Mouse (Mus musculus): ENCODE results near the gene Rps12.
"Not testable (repeated sequence)": the region's sequence is repeated elsewhere in the genome, so short reads cannot be mapped to it uniquely, and the experiment has no call there.

The Rps12 gene

DNA sequence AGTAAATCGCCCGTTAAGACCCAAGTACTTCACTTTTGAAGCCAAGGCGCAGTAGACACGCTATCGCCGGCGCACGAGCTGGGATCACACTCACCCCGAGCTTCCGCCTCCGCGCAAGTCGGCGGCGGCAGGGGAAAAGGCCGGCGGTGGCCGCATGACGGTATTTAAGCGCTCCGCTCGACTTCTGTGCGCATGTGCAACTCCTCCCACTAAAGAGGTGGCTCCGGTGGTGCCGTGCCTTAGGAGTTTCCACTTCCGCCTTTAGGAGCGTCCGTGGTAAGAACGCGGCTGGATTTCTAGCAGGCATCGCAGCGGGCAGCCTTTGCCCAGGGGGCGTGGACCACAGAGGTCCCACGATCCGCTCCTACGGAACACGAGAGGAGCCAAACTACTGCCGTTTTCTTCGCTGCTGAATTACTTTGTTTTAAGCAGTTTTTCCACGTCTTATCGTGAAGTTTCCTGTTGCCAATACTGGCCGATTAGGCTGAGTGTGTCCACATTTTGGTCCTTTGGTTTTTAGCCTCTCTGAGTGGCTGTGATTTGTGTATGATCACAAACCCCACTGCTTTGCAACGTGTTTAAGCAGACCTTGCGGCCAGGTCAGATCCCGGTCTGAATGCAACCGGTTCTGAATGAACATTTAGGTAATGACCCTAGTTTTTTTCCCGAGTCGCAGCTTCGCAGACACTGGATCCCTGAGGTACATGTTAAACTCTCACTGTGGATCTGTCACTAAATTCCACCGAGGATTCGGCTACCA is at the start of gene Rps12:
TSS of gene Rps12 (minus strand) at position 214 of the 760 bp plus-strand sequence.
- DNase-seq, result peak; percentile 99

DNA sequence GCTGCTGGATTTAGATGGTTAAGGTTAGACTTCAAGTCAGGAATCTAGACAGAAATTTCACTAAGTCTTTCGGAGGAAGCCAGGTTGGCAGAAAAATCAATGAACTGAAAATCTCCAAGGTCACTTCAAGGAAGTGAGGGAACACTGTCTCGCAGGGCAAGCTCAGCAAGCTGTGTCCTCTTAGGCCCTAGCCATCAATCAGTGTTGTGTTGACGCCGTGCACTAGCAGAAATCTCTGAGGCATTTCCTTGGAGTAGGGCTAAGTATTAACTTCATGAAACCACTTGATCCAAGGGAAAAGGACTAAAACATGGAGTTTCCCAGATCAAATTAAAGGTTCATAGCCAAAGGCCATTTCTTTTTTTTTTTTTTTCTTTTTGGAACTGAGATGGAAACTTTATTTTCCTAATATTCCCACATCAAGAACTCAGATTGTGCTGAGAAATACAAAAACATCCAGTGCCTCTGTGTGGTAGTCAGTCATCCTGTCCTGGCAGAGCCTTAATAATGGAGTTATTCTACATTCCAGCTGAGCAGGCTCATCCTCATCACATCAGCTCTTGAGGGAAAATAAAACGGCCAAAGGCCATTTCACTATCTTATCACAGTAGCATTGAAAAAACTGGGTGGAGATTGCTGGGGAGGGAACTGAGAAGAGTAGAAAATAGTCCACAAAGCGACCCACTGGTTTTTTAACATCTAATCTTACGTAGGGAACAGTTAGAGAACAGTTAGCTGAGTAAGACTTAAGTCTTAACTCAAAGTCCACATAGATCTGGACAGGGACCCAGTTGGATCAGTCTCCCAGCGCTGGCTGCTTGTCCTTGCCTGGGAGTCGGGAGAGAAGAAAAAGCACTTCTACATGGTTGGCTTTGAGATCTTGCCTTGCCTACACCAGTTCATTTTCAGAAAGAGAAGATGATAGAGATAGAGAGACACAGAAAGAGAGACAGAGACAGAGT is 49.2 kb upstream of the Rps12 start:
- peak; percentile 68 for DNase-seq

DNA sequence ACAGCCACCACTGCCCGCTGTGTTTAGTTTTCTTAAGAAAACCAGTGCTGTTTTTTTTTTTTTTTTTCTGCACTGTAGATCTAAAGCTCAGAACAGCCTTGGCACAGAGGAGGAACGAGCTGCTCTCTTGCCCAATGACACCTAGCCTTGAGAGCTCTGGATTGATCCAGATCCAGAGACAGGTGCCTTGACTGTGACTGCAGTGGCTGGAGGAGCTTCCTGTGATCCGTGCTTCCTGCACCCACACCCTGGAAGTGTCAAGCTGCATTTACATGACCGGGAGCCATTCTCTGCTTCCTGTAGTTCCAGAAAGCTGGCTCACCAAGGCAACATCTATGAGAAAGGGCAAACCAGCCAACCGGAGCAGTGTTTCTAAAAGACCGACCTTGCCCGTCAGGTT is 39.4 kb upstream of the Rps12 start:
- DNase-seq, result no peak

DNA sequence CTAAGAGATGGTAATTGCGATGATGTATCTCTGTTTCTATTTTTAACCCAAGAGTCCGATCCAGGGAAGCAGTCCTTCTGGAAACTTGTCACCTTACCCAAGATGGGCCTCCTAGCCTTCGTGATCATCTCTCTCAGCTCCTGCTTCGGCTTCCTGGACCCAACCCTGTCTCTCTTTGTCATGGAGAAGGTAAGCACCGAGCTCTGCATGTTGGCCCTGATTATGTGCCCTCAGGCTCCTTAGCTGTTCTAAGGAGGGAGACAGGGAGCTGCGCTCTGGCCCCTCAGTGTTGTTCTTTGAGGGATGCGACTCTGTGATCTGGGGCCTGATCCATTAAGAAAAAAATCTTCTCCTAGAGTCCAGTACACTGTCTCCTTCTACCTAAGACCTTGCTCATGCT is 29.2 kb upstream of the Rps12 start:
- no peak for DNase-seq

DNA sequence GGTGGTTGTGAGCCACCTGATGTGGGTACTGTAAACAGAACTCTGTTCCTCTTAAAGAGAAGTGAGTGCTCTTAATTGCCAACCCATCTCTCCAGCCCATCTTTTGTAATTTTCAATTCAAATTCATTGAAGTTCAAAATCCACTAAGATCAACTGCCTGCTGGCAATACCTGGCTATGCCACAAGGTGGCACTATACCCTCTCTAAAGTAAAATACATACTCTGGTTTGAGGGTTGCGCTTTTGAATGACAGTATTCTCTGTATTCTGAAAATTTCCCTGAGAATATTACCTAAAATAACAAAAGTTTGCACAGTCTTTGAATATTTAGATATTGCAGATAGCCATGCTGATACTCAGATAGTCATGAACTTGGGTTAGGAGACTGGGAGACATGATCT is 28.1 kb upstream of the Rps12 start:
- peak; percentile 73 for DNase-seq

DNA sequence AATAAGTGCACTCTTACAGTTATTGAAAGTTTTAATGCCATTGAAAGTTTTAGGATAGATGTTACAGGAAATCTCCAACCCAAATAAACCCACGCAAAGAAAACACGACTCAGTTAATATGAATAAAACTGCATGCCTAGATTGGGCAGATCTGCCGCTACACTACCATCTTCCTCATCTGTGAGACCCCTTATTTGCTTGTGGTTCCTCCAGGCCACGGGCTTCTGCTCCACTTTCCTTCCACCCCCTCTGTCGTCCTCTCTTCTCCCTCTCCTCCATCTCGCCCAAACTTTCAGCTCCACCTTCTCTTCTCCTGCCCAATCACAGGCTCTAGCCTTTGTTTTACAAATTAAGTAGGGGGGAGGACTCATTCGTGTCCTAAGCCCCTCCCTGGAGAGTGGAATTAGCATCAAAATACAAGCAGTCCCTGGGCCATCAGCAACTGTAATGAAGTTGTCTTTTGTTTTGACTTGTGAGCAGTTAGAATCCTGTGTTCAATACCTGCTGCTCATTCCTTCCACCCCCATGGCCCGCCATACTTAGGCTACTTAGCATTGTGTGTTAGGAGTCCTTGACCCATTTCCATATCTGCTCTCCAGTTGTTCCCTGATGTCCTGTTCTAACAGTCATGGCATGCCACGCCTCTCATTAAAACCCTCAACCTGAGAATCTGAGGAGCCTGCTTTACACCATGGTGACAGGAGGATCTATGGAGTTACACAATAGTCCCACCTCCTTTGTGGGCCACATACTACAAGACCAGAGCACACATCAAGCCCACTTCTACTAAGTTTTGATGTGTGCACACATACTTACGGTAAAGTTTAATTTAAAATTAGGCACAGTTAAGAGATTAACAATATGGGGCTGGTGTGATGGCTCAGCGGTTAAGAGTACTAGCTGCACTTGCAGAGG is 26.0 kb upstream of the Rps12 start:
- DNase-seq, result no peak

DNA sequence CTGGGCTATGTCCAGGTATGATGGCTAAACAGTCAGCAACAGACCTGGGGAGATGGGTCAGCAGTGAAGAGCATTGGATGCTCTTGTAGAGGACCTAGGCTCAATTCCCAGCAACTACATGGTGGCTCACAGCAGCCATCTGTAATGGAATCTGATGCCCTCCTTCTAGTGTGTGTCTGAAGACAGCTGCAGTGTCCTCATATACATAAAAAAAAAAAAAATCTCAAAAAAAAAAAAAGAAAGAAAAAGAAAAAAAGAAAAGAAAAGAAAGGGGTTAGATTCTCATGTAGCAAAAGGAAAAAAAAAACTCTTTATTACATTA is 25.3 kb upstream of the Rps12 start:
- no peak for DNase-seq

DNA sequence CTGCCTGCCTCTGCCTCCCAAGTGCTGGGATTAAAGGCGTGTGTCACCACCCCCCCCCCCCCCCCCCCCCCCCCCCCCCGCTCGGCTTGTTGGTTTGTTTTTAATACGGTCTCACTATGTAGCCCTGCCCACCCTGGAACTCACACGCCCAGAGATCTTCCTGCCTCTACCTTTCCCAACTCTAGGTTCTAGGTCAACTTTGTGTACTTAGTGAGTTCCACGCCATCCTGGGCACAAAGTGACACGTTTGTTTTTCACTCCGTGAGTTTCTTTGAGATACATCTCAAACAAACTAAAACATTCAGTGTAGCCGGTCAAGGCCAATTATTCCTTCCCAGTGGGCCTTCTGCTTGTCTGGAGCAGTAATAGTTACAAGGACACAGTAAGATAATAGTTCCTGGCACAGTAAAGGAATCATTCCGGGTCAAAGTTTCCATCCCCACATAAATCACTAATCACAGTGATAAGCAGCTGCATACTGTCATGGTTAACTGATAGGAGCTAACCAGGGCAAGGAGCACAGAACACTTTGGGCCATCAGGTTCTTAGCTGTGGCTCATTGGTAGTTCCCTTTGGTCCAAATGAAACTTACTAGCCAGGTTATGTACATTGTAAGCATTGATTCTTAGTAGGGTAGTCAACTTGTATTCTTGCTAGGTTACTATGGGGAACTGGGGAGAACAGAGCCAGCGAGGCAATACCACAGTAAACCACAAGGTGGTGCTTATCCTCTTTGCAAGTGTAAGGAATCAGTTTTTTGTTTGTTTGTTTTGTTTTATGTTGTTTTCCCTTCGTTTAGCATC is 24.8 kb upstream of the Rps12 start:
- peak; percentile 75 for DNase-seq

DNA sequence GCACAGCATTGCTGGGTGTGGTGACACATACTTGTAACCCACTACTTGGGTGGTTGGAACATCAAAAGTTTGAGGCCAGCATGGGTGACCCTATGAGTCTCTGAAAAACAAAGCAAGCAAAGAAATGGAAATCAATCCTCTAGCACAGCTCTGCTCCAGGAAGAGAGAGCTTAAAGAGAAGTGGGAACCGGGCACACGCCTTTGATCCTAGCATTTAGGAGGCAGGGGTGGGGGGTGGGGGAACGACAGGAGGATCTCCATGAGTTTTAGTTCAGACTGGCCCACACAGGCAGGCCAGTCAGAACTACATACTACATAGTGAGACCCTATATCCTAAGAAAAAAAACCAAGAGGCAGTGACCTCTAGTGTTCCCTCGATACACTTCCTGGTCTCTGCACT is 19.1 kb upstream of the Rps12 start:
- no peak for DNase-seq

DNA sequence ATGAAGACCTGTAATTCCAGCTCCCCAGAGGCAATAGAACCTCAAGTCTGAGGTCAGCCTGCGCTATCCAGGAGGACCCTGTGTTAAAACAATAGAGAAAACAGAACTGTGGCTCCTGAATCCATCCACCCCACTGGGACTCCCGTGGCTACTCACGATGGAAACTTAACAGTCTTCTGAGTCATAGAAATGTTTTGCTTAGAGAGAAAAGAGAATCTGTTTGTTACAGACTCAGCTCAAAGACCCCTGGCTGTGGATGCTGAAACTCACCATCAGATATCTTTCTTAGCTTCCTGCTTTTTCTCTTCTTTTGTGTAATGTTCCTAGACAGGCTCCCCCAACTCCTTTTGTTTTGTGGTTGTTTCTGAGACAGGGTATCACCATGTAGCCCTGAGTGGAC is 17.6 kb upstream of the Rps12 start:
- DNase-seq, result no peak

DNA sequence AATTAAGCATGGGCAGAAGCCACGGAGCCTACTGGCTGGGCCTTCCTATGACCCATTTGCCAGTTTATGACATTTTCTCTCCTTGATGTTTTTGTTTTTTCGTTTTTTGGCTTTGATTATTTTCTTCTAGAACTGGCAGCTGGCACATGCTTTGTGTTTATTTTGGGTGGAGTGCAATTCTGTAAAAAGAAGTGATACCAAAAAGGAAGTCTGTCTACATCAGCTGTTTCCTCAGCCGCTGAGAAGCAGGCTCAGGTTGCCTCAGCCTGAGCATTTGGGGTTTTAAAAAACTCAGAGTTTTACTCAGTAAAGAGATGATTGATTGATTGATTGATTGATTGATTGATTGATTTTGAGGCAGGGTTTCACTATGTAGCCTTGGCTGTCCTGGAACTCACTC is 15.8 kb upstream of the Rps12 start:
- DNase-seq, result no peak

DNA sequence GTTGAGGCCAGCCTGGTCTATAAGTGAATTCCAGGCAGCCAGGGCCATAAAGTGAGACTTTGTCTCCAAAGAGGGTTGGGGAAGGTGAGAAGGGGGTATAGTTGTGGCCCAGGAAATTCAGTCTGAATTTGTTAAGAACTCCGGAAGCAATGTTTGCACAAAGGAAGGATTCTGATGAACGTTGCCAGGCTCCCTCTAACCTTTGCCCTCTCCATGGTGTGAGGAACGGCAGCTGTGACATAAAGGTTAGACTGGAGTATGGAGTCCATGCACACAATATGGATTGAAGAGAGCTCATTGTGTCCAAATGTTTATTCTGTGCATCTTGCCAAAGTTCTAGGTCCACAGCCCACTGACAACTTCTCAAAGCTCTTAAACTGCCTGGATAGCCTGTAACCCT is 12.9 kb upstream of the Rps12 start:
- no peak for DNase-seq

DNA sequence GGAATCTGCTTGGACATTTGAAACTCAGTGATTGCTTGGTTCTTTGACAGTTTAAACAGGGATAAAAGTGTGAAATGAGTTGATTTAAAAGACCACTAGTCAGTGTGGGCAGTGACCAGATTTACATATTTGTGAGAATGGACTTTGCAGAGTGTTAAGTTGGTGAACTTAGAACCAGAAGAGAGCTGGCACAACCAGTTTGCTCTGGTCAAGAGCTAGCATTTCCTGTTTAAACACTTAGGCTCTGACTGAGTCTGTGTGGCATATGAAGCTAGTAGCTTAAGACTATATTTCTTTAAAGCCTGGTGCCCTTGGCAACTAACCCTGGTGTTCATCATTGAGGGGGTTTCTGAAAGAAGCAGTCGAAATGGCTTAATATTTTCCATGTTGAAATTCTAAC is 11.1 kb upstream of the Rps12 start:
- DNase-seq, result peak; percentile 42

DNA sequence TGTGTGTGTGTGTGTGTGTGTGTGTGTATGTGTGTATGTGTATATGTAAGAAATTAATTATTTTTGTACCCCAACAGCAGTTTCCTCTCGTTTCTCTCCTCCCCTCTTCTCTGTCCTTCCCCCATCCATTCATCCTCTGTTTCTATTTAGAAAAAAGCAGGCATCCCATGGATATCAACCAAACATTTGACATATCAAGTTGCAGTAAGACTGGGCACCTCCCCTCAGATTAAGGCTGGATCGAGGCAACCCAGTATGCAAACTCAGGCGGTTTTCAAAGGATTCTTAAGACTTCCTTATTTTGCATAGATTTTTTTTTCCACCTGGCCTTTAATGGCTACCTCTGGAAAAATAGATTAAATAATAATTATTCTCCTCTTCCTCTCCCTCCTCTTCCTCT is 10.5 kb upstream of the Rps12 start:
- no peak for DNase-seq

DNA sequence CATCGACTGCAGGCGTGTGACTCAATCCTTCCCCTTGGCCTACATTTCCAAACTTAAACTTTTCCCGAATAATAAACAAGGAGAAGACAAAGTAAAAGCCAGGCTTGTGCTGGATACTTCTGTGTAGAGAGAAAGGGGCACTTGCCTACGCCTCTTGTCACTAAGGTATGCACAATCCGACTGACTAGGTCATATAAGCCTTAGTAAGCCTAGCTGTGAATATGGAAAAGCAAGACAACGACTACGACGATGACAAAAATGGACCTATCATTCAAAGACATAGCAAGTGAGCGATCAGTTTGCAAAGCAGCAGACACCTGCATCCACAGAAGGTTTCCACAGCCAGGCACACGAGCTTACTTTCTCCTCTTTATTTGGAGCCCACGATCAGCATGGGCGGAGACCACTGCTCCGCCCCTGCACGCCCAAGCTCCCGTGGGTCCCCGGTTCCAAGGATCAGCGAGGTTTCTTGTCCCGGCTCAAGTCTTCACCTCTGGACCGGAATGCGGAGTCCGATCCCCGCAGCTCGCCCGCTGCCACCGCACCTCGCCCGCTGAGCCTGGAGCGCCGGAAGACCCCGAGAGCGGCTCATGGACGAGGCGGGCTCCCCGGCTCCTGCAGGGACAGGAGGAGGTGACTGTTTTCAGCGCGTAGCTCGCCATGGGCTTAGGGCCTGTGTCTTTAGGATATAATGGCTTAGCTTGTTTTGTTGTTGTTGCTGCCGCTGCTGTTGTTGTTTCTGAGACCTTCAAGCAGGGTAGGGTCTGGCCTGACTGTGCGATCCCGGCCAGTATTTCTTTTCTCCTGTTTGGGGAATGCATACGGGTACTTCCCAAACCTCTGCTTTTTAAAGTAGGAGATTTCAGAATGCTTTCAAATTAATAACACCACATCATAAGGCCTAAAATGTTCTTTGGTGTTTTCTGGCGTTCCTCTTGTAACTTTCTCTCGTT is 9.8 kb upstream of the Rps12 start, which contains the start of gene Slc18b1:
TSS of gene Slc18b1 (plus strand) at position 436 of the 953 bp plus-strand sequence.
- DNase-seq, result peak; percentile 72

DNA sequence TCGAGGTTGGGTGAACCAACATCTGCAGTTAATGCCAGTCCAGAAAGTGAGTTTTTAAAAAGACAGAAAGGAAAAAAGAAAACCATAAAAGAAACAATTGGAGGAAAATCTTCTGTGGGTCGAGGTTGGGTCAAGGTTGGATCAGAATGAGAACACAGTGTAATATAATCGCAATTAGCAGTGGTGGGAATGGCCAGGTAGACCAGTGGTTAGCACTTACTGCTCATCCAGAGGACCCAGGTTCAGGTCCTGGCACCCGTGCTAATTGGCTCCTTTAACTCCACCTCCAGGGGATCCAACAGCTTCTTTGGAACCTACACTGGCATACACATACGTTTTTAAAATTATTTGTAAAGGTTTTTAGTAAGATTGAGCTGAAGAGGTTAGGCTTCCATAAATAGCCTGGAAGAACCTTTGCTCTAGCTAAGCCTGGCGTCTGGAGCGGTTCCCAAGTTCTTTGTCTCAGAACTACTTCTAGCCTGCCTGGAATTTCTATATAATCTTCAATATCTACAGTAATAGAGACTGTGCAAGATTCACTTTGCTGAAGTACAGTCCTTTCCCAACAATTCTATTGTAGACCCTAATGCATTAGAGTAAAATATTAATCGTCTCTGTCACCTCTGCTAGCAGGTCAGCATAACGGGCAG is 8.9 kb upstream of the Rps12 start:
- DNase-seq, result peak; percentile 42

DNA sequence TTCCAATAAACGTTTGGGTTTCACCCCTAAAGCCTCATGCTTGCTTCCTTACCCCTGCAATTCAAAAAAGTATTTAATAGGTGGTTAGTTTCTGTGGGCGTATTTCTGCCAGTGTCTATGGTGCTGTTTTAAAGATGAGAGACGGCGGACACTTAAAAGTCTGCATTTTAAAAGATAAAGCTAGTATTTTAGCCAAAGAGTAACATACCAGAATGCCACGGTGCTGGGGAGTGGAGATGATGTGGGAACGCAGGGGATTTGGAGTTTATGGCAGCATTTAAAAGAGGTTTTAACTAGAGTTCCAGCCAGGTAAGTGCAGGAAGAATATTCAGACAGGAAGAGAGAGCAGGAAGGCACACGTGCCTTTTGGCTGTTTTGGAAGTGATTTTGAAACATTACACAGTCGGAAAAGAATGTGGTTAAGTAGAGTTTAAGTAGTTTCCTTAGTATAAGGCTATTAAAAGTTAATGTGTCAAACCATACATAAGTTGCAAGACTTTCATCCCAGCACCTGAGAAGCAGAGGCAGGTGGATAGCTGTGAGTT is 1.1 kb upstream of the Rps12 start:
- no peak for DNase-seq

DNA sequence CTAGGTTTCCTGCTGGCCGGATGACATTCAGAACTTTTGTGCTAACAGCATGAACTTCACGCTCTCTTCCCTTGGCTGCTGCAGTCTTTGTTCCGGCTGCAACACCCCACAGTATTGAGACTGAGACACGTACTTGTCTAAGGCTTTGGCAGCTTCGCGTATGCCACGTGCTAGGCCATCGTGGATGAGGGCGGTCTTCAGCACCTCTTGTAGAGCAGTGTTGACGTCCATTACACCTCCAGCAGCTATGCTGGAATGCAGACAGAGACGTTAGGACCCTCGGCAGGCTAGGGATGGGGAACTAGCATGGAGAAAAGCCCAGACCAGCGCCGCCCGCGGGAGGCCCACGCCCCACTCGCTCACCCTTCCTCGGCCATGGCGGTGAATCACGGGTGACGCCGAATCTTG is 440 bp downstream of the Rps12 start:
- DNase-seq, result peak; percentile 34

DNA sequence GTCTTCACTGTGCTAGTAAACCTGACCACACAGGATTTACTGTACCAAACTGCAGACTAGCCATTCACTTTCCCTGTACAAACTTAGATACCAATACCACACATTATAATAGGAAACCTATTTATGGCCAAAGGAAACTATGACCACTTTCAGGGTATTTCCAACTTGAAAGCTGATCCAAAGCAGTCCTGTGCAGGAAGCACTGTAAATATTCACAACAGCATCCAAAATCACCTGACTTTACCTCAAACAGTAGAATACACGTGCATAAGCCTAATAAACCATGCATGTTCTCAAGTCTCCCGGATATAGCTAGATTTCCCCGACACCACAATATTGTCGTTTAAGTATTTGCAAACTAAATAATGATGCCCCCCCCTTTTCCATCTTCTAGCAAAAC is 1.0 kb downstream of the Rps12 start:
- no peak for DNase-seq

DNA sequence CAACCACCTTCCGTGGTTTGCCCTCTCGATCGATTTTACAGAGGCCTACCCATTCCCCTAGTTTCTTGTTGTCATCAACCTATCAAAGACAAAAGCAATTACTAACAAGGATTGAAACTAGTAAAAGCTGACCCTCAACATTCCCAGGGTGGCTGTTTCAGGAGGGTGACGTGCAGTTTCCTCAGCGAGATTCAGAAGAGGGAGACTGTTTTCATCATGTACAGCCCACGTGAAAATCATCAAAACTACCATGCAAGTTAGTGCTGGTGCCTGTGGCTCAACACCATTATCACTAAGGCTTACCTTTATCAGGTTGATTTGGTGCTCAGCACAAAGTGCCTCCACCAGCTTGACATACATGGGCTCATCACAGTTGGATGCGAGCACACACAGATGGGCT is 1.5 kb downstream of the Rps12 start:
- DNase-seq, result not testable (repeated sequence)

Measured in kidney, adult 9 months (tissue).